Mouse (Mus musculus): ENCODE data around the gene Ttbk2. TPM values are rescaled to one million over a fixed set of nuclear protein-coding genes. Genes with fewer than 3 reads are reported as not detected.

Ttbk2 gene
- polyA plus RNA-seq, 1 experiment from 2014 or later, result 2.0 TPM

DNA sequence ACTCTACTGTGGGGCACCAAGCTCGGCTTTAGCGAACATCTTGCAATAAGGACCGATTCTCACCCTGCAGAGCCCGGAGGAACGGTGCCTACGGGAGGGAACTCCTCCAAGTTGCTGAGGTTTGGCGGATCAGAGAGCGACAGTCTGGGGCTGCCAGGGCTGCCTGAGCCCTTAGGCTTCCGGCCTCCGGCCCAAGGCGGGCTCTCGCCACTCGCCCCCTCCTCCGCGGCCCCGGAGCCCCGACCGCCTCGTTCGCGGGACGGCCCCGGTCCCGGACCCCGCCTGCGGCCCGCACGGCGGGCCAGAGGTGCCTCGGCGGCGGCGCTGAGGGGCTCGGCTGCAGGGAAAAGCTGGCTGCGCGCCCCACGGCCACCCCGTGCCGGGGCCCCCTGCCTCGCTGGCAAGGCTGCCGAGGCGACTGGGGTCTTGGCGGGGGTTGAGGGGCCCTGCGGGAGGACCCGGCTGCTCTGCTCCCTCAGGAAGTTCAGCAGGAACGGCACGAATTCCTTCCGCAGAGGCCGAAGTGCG is 119.7 kb downstream of the Ttbk2 start:
- H3K36me3 ChIP-seq (ENCODE audit: control insufficient read depth, insufficient read depth), result peaks cover 23% of the 10 kb centered on the region
- TF ChIP-seq CTCF (IDR thresholded peaks at IDR 0.05; ENCODE audit: low read depth), result no peak
- H3K27ac ChIP-seq (ENCODE audit: low read depth, low read length), result peak overlapping the region; percentile 84
- H3K9me3 ChIP-seq (ENCODE audit: control insufficient read depth), result no peaks in the 10 kb centered on the region
- peak; percentile 16 for ATAC-seq
- peak overlapping the region; percentile 100 for H3K4me2 ChIP-seq (replicated peaks; ENCODE audit: low read depth)
- under 1% methylated on average over 47 of the region's 50 CpGs for WGBS
- peak overlapping the region; percentile 90 for H3K4me3 ChIP-seq (ENCODE audit: low read depth, low read length)
- H3K9ac ChIP-seq (ENCODE audit: low read depth, low read length), result peak overlapping the region; percentile 68
- H3K27me3 ChIP-seq (replicated peaks; ENCODE audit: control insufficient read depth, insufficient read depth, low read length), result no peaks in the 10 kb centered on the region
- H3K4me1 ChIP-seq (replicated peaks; ENCODE audit: control insufficient read depth, insufficient read depth, low read length), result 0 out of 2 replicates have a peak, but pooled peaks cover 4% of the 10 kb centered on the region

DNA sequence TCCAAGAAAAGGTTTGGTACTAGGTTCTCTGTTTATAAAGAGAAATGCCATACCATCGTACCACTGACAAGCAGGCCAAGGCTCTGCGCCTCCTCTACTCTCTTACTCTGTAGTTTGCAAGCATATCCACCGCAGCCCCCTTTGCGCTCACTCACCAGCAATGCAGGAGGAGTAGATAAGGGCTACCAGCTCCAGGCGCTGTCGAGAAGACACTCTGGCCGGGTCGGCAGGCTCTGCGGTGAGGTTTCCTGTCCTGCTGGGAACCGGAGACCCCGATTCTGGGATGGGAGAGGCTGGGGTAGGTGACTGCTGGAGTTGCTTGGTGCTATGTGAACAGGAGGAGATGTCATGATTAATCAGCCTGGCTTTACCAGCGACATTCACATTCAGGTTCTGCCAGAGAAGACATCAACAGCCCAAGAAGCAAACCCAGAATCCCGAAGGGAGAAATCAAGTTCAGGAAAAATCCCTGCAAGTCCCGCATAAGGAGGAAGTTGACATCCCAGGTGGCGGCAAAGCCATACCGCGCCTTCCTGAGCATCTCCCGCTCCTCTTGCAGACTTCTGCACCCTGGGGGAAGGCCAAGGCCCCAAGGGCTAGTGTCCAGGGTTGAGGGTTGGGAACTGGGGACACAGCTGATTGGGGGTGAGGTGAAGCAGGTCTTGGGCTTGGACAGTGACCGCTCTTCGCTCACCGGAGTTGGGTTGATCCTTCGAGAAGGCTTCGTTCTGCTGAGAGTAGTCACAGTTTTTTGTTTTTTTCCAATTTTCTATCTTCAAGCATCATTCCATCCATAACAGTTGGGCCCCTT is 120.4 kb downstream of the Ttbk2 start:
- Histone ChIP-seq H3K4me2 (replicated peaks; ENCODE audit: low read depth) (peak overlapping the region; percentile 100), H3K9ac (ENCODE audit: low read depth, low read length) (peak overlapping the region; percentile 68), H3K4me1 (replicated peaks; ENCODE audit: control insufficient read depth, insufficient read depth, low read length) (0 out of 2 replicates have a peak, but pooled peaks cover 4% of the 10 kb centered on the region), H3K27me3 (replicated peaks; ENCODE audit: control insufficient read depth, insufficient read depth, low read length) (no peaks in the 10 kb centered on the region), H3K27ac (ENCODE audit: low read depth, low read length) (no peak overlapping the region), H3K36me3 (ENCODE audit: control insufficient read depth, insufficient read depth) (peaks cover 30% of the 10 kb centered on the region), H3K9me3 (ENCODE audit: control insufficient read depth) (no peaks in the 10 kb centered on the region), H3K4me3 (ENCODE audit: low read depth, low read length) (peak overlapping the region; percentile 90)
- no peak for TF ChIP-seq CTCF (IDR thresholded peaks at IDR 0.05; ENCODE audit: low read depth)
- ATAC-seq, result no peak
- 10% methylated on average over 23 of the region's 23 CpGs for WGBS

DNA sequence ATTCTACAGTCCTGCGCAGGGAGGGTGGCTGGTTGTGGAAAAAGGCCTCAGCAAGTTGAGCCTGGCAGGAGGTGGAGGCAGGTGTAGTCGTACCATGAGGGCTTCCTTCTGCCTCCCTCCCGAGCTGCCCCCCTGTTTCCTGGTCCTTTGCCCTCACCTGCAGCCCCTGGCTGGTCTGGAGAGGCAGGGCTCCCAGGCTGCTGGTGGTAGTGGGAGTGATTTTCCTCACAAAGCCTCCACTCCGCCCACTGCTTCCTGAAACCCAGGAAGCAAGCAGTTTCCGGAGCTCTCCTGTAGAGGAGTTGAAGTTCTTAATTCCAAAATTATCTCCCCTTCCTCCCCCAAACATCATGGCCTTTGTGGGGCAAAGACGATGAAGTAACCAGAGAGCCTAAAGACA is 126.2 kb downstream of the Ttbk2 start:
- no peak for ATAC-seq
- no peak overlapping the region for H3K27ac ChIP-seq (ENCODE audit: low read depth, low read length)
- peaks cover 82% of the 10 kb centered on the region for H3K36me3 ChIP-seq (ENCODE audit: control insufficient read depth, insufficient read depth)
- no peaks in the 10 kb centered on the region for H3K4me1 ChIP-seq (replicated peaks; ENCODE audit: control insufficient read depth, insufficient read depth, low read length)
- no peak overlapping the region for H3K4me2 ChIP-seq (replicated peaks; ENCODE audit: low read depth)
- TF ChIP-seq CTCF (IDR thresholded peaks at IDR 0.05; ENCODE audit: low read depth), result no peak
- WGBS, result 72% methylated on average over 6 of the region's 6 CpGs
- H3K9me3 ChIP-seq (ENCODE audit: control insufficient read depth), result no peaks in the 10 kb centered on the region
- H3K9ac ChIP-seq (ENCODE audit: low read depth, low read length), result no peak overlapping the region
- no peak overlapping the region for H3K4me3 ChIP-seq (ENCODE audit: low read depth, low read length)
- H3K27me3 ChIP-seq (replicated peaks; ENCODE audit: control insufficient read depth, insufficient read depth, low read length), result no peaks in the 10 kb centered on the region

DNA sequence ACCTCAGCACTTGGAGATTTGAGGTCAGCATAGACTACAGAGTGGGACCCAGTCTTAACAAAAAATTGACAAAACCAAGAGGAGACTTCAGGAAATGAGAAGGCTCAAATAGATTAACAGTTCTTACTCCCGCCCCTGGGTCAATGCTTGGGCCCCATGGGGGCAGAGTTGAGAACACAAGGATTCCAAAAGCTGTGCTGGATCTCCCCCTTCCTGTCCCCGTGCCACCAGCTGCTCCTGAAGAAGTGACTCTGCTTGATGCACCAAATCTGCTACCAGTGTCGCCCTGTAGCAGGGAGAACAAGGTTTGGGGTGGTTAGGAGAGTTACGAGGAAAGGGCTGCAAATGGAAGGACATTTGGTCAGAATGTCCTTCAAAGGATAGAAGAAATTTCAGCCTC is 126.8 kb downstream of the Ttbk2 start:
- TF ChIP-seq CTCF (IDR thresholded peaks at IDR 0.05; ENCODE audit: low read depth), result no peak
- H3K4me1 ChIP-seq (replicated peaks; ENCODE audit: control insufficient read depth, insufficient read depth, low read length), result no peaks in the 10 kb centered on the region
- ATAC-seq, result no peak
- H3K36me3 ChIP-seq (ENCODE audit: control insufficient read depth, insufficient read depth), result peaks cover 88% of the 10 kb centered on the region
- no peak overlapping the region for H3K4me2 ChIP-seq (replicated peaks; ENCODE audit: low read depth)
- 65% methylated on average over 4 of the region's 4 CpGs for WGBS
- no peak overlapping the region for H3K27ac ChIP-seq (ENCODE audit: low read depth, low read length)
- H3K4me3 ChIP-seq (ENCODE audit: low read depth, low read length), result no peak overlapping the region
- H3K9me3 ChIP-seq (ENCODE audit: control insufficient read depth), result no peaks in the 10 kb centered on the region
- H3K27me3 ChIP-seq (replicated peaks; ENCODE audit: control insufficient read depth, insufficient read depth, low read length), result no peaks in the 10 kb centered on the region
- no peak overlapping the region for H3K9ac ChIP-seq (ENCODE audit: low read depth, low read length)

DNA sequence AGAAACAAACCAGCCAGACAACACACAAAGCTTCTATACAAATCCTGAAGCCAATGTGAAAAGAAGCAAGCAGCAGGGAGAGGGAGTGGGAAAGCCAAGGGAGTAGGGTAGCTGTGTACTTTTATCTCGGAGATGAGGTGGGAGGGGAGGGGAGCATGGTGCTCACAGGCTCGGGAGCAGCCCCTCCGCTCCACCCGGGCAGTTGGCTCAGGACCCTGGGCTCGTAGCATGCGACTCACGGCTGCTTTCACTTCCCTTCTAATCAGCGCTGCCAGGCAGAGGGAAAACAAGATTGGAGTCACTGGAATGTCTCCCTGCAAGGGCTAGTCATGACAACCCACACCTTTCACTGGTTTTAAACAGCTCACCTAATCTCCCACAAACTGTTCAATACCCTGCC is 127.9 kb downstream of the Ttbk2 start:
- Histone ChIP-seq H3K36me3 (ENCODE audit: control insufficient read depth, insufficient read depth) (peaks cover 93% of the 10 kb centered on the region), H3K9me3 (ENCODE audit: control insufficient read depth) (no peaks in the 10 kb centered on the region), H3K9ac (ENCODE audit: low read depth, low read length) (no peak overlapping the region), H3K4me3 (ENCODE audit: low read depth, low read length) (no peak overlapping the region), H3K4me1 (replicated peaks; ENCODE audit: control insufficient read depth, insufficient read depth, low read length) (no peaks in the 10 kb centered on the region), H3K4me2 (replicated peaks; ENCODE audit: low read depth) (no peak overlapping the region), H3K27me3 (replicated peaks; ENCODE audit: control insufficient read depth, insufficient read depth, low read length) (no peaks in the 10 kb centered on the region), H3K27ac (ENCODE audit: low read depth, low read length) (no peak overlapping the region)
- WGBS, result 68% methylated on average over 8 of the region's 8 CpGs
- TF ChIP-seq CTCF (IDR thresholded peaks at IDR 0.05; ENCODE audit: low read depth), result no peak
- no peak for ATAC-seq

DNA sequence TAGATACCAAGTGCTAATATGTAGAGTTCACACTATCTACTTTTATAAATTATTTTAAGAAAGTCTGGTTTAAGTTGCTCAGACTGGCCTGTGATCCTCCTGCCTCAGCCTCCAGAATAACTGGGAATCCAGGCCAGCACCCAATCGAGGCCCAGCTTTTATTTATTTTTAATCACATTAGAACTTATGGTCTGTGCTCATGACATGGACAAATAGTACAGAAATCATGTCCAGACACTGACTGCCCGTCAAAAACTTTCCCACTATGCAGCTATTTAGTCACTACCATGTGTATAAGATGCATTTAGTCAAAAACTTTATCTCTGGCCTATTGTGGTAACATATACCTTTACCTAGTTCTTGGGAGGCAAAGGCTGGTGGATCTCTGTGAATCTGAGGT is 128.5 kb downstream of the Ttbk2 start:
- Histone ChIP-seq H3K9ac (ENCODE audit: low read depth, low read length) (no peak overlapping the region), H3K9me3 (ENCODE audit: control insufficient read depth) (no peaks in the 10 kb centered on the region), H3K27ac (ENCODE audit: low read depth, low read length) (no peak overlapping the region), H3K4me2 (replicated peaks; ENCODE audit: low read depth) (no peak overlapping the region), H3K4me1 (replicated peaks; ENCODE audit: control insufficient read depth, insufficient read depth, low read length) (no peaks in the 10 kb centered on the region), H3K27me3 (replicated peaks; ENCODE audit: control insufficient read depth, insufficient read depth, low read length) (no peaks in the 10 kb centered on the region), H3K36me3 (ENCODE audit: control insufficient read depth, insufficient read depth) (peaks cover 93% of the 10 kb centered on the region), H3K4me3 (ENCODE audit: low read depth, low read length) (no peak overlapping the region)
- 88% methylated on average over 2 of the region's 2 CpGs for WGBS
- TF ChIP-seq CTCF (IDR thresholded peaks at IDR 0.05; ENCODE audit: low read depth), result no peak
- ATAC-seq, result no peak

Measured in intestine, postnatal 0 days (tissue).